Mouse (Mus musculus) retina, embryonic 14.5 days (tissue): ENCODE measurements around the gene Rpl18.

Experiments used
- DNase-seq: peaks from one replicate; pipeline ENCODE4 v3.0.0-alpha.2; 2015; ENCODE audit warnings: low spot score

Rpl18 gene

DNA sequence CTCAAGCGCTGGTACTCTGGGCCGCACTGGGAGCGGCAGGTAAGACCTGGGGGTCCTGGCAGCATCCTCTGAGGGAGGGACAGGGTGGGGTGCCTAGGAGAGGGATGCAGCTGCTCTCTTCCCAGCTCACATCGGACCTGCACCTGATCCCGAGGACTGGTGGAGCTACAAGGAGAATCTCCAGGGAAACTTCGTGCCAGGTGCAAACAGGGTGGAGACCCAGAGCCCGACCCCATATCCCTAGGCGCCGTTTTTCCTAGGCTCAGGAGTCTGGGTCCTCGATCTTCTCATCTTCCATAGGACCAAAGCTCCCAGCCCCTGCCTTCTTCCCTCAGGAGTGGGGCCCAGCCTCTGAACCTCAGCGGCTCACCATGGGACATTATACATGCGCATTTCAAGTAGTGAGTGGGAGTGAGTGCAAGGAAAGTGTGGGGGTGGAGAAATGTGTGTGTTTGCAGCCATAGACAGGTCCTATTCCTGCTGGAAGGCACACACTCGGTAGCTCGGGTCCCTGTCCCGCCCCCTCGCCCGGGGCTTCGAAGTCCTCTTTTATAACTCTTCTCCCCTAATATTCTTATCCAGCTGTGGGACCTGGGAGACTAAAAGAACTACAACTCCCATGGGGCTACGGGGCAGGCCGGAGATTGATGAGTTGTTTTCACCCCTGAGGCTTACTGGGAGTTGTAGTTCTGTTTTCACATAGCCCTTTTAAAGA, 14.8 kb upstream of the Rpl18 start:
- DNase-seq = peak; percentile 85

DNA sequence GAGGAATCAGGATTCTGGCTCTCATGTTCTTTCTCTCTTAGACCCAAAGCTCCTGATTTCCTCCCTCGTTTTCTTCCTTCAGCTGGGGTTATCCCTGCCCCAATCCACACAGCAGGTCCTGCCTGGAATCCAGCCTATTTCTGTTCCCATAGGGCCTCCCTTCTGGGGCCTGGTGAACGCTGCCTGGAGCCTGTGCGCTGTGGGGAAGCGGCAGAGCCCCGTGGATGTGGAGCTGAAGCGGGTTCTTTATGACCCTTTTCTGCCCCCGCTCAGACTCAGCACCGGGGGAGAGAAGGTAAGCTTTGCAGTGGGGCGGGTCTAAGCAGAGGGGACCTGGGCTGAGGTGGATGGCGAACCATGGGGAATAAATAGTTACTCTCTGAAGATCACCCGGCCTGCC, 14.2 kb upstream of the Rpl18 start:
- DNase-seq = no peak

DNA sequence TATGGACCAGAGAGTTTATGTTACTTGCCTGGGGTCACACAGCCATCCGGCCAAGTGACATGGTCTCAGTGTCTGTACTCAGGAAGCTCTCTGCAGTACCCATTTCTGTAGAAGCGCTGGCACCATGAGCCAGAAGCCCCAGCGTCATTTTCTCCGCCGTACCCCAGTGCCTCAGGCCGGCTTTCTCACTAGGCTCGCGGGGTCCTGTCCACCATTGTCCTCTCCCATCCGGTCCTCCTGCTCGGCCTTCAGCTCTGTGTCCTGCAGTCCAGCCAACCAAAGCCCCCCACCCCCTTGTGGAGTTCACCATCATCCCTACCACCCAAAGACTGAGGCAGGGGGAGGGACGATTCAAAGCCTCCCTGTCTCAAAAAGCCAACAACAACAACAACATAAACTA, 13.7 kb upstream of the Rpl18 start:
- no peak for DNase-seq

- no peak for DNase-seq
Measured at GRCm38 (mm10) chr7:45702316-45702715, 12.9 kb upstream of the Rpl18 start.

DNA sequence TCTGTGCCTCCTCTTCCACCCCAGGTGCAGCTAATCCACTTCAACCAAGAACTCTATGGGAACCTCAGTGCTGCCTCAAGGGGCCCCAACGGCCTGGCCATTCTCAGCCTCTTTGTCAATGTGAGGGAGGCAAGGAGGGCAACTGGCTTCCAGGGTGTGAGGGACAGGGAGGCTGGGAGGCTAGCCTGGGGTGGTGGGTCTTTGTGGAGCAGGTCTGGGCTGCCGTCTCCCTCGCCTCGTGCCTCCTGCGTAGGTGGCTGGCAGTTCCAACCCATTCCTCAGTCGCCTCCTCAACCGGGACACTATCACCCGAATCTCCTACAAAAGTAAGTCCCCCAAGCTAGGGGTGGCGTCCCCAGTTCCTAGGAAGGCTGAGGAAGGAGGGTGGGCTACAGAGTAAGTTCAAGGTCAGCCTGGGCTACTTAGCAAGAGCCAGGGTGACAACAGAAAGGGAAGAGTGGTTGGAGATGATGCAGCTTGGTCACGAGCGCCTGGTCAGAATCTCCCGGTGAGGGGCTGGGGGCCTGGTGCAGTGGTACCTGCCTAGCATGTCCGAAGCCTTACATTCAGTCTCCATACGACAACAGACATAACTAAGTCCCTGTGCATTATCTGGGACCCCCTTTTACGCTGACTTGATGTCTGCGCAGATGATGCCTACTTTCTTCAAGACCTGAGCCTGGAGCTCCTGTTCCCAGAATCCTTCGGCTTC, 12.3 kb upstream of the Rpl18 start:
- no peak for DNase-seq

DNA sequence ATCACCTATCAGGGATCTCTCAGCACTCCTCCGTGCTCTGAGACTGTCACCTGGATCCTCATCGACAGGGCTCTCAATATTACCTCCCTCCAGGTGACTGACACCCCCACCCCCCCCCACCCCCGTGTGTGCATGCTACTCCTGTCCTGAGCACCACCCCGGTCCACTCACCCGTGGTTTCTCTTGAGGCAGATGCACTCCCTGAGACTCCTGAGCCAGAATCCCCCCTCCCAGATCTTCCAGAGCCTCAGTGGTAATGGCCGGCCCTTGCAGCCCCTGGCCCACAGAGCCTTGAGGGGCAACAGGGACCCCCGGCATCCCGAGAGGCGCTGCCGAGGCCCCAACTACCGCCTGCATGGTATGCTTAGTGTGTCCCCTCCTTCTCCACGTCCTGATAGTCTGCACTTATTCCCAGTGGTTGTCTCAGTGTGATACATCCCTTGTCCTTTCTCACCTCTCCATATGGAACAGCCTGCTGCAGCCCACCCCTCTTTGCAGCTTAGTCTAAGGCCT, 11.7 kb upstream of the Rpl18 start:
- no peak for DNase-seq

DNA sequence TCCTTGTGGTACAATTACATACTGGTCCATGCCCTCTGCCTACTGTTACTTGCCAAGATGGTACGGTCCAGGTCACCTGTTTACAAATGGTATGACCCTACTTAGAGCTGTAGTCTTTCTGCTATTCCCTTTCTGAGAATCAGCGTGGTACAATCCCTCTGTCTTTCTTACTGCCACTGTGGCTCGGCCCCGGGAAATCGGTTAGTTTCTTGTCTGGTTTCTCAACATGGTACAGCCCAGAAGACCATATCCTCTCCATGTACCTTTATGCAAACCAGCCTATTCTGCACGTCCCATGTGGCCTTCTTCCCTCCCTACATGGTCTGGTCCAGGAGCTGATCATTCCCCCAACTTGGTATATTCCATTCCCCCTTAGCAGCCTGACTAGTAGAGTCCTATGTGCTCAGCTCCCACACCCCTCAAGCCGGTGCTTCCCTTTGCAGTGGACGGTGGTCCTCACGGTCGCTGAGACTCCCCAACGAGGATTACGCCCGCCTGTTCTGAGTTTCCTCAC, 11.2 kb upstream of the Rpl18 start:
- DNase-seq = peak; percentile 88

DNA sequence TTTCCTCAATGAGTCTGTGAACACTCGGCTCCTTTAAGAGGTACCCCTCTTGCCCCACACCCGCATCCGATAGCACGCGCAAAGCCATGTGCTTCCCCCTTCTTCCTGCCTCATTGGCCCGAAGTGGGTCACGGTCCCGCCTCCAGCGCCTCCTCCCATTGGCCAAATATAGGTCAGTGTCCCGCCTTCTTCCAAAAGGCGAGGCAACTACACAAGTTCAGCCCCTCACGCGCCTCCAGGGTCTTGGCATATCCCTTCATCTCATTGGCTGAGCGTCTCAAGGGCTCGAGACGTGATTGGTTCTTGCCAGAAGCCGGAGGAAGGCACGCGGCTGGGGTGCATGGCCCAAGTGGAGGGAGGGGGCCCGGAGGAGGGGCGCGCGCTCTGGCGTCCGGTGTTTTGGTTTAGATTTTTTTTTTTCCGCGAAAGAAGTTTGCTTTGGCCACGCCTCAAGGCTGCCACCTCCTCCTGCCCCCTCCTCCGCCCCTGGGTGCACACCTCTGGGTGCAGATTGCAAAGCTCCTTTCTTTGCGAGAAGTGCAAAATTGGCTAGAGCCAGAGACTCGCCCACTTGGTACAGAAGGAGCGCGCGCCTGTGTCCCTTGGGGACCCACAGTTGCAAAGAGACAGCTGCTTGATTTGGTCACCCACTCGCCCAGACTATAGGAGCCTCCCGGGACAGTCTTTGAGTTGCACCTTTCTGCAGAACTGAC, 10.4 kb upstream of the Rpl18 start, which contains the start of gene Dbp:
TSS of gene Dbp (plus strand) at position 359 of the 713 bp plus-strand sequence.
- peak; percentile 98 for DNase-seq

DNA sequence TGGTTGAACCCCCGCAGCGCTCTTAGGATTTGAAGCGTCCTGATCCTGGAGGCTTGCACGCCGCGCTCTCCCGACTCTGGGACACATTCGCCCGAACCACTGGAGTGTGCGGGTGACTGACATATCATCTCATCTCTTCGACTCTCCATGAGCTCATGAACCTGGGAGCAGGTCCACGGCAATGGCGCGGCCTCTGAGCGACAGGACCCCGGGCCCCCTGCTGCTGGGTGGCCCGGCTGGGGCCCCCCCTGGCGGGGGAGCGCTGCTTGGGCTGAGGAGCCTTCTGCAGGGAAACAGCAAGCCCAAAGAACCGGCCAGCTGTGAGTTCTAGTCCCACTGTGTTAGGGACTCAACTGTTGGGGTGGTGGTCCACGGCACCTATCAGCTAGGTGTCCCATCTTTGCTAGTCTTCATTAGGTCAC, 9.8 kb upstream of the Rpl18 start:
- no peak for DNase-seq

DNA sequence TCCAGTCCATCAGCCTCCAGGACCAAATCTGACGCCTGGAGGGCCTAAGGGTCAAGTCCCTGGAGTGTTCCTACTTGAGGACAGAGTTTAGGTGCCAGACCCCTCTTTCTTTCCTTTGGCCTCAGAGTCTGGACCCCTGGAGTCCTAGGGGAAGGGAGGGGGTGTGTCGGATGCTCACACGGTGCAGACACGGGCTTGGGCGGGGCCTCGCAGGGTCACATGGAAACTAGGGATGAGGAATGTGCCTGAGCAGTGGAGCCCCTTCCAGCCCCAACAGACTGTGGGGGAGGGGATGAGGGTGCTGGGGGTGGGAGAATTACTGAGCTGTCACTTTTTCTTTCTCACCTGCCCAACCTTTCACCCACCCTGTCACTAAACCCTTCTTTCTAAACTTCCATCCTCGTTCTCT, 9.4 kb upstream of the Rpl18 start:
- no peak for DNase-seq

- peak; percentile 75 for DNase-seq
Measured at GRCm38 (mm10) chr7:45706721-45707241, 8.5 kb upstream of the Rpl18 start.

GRCm38 (mm10) chr7:45707375-45707967, 7.8 kb upstream of the Rpl18 start:
- DNase-seq = peak; percentile 88

GRCm38 (mm10) chr7:45708221-45708761, 7.0 kb upstream of the Rpl18 start:
- DNase-seq = no peak

DNA sequence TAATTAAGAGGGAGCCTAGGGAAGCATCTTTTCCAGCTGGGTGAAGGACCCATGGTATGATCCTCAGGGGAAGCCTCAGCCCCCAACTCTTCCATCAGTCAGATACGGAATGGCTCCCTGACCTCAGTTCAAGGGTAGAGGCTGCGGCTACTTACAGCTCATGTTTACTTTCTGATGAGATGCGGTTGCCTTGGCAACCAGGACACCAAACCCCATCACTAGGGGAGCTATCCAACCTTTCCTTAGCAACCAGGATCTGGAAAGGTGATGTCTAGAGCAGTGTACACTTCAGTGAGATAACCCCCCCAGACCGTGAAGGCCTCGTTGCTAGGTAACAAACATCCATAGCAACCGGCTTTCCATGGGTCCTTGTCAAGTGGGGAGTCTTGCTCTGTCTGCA, 6.2 kb upstream of the Rpl18 start:
- no peak for DNase-seq

DNA sequence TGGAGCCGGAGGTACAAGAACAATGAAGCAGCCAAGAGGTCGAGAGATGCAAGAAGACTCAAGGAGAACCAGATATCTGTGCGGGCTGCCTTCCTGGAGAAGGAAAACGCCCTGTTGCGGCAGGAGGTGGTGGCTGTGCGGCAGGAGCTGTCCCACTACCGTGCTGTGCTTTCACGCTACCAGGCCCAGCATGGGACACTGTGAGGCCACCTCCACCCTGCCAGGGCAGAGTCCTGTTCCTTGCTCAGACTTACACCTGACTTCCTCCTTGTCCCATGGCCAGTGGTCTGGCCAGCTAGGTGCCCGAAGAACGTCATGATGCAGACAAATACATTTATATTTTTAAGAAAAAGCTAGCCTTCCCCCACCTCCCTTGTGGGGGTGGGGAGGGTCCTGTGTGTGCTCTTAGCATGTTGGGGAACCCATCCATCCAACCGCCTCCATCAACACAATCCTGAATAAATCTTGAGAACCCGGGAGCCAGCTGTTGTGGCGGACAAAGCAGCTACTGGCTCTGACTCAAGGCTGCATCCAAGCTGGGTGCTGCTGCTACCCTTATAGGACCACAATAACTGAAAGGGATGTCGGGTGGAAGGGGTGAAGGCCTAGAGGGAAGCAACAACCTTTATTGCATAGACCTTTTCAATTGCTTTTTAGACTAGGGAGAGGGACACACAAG, 5.4 kb upstream of the Rpl18 start:
- DNase-seq = no peak

DNA sequence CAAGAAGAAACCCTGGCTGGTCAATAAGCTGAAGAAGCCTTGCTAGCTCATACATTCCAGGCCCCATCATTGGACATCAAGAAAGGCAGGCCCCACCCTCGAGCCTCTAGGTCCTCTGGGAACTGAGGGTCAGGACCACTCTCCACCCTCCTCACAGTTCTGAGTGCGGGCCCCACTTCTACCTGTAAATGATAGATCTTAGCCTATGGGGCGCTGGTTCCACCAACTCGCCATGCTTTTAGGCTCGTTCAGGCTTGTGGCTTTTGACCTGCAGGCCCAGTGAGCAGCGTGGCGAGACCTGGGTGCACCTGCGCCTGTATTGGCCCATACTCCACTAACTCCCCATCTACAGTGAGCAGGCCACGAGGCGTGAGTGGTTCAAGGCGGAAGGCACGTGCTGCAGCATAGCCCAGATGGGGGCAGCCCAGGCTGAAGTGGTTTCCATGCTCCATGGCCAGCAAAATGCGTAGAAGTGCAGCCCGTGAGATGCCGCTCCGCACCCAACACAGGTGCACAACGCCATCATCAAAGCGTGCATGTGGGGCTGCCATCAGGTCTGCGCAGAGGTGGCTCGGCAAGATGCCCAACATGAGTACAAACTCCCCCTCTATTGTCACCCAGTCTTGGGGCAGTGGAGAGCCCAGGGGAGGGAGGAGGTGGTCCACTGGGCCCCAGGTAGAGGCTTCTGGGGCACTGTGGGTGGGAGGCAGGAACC, 4.6 kb upstream of the Rpl18 start:
- no peak for DNase-seq

GRCm38 (mm10) chr7:45711316-45712021, 3.8 kb upstream of the Rpl18 start:
- DNase-seq = no peak

GRCm38 (mm10) chr7:45712022-45712757, 3.1 kb upstream of the Rpl18 start:
- DNase-seq = no peak

DNA sequence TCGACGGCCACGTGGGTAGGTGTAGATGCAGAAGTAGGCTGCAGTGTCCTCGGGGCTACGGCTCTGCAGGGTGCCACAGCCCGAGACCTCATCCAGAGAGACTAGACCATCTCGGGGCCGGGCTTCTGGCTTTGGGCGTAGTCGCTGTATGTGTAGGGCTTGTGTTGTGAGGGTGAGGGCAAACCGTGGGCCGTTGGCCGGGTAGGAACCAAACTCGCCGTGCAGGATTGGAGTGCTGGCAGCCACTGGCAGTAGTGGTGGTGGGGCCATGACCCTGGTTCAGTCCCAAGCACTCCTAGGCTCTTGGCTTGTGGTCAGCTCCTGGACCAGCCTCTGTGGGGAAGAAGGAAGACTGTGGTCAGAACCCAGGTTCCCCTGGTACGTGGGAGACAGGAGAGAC, 1.9 kb upstream of the Rpl18 start:
- no peak for DNase-seq
